Mouse (Mus musculus): ENCODE measurements at regions not wholly inside any gene's neighbourhood (a gene's known extent, or its start where the extent isn't known, plus 50 kb on each side); places are given as distances from the start of the nearest gene placed in this dataset.
"Not testable (repeated sequence)": the region's sequence is repeated elsewhere in the genome, so short reads cannot be mapped to it uniquely, and the experiment has no call there.

DNA sequence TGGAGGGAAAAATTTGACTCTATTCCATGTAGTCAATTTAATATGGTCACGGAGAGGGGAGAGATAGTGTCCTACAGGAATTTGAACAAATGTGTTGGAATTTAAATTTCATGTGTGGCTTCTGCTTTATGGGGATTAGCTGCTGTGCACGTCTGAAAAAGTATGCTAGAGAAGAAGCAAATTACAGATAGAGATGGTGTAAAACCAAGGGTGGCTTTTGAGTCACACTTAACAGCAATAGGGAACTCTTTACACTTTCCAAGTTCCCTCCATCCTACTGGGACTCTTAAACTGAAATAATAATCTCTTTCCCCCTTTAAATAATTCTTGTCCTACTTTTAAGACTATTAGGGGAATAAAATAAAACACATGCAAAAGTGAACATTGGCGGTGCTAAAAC, 1790.1 kb upstream of the 5930422O12Rik start:
- Histone ChIP-seq H3K36me3 (no peaks in the 10 kb centered on the region), H3K27ac (no peak overlapping the region; the same call in 1 of the 2 replicates), H3K4me2 (replicated peaks) (no peak overlapping the region), H3K9ac (no peak overlapping the region), H3K27me3 (no peaks in the 10 kb centered on the region), H3K4me1 (peaks cover 7% of the 10 kb centered on the region; the same call in 1 of the 2 replicates), H3K4me3 (no peak overlapping the region), H3K9me3 (0 out of 2 replicates have a peak, but pooled peaks cover 2% of the 10 kb centered on the region)
- peak; percentile 83 for ATAC-seq (ENCODE audit: low FRiP score, low read depth)
- WGBS: 43% methylated on average over 3 of the region's 3 CpGs

DNA sequence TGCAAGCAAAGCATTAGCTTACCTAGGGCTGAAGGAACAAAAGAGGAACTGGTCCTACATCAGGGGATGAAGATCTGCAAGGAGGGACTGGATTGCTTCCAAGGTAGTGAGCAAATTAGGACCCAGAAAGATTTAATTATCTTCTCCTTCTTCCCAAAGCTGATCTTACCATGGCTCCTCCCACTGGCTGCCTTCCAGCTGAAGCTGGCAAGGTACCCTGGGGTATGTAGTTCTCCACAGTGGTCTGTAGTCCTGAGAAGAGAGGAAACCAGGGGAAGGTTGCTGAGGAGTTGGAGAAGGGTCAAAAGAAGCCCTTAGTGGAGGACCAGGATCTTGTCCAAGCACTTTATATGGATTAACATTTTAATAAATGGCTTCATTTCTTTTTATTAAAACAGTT, 1764.8 kb upstream of the 5930422O12Rik start:
- no peaks in the 10 kb centered on the region for H3K27me3 ChIP-seq
- H3K36me3 ChIP-seq: no peaks in the 10 kb centered on the region
- no peak for ATAC-seq (ENCODE audit: low FRiP score, low read depth)

GRCm38 (mm10) chr8:31665485-31665884, 1763.0 kb upstream of the 5930422O12Rik start:
- Histone ChIP-seq H3K9ac (no peak overlapping the region), H3K9me3 (no peaks in the 10 kb centered on the region), H3K4me2 (replicated peaks) (no peak overlapping the region), H3K4me3 (no peak overlapping the region), H3K27me3 (no peaks in the 10 kb centered on the region), H3K27ac (no peak overlapping the region), H3K4me1 (no peaks in the 10 kb centered on the region), H3K36me3 (no peaks in the 10 kb centered on the region)
- WGBS: 80% methylated on average over 4 of the region's 4 CpGs
- no peak for ATAC-seq (ENCODE audit: low FRiP score, low read depth)

More for the DNA sequence above, 1764.8 kb upstream of the 5930422O12Rik start:
- Histone ChIP-seq H3K4me3 (no peak overlapping the region), H3K4me1 (no peaks in the 10 kb centered on the region), H3K9ac (no peak overlapping the region), H3K27ac (no peak overlapping the region), H3K9me3 (no peaks in the 10 kb centered on the region), H3K4me2 (replicated peaks) (no peak overlapping the region)

DNA sequence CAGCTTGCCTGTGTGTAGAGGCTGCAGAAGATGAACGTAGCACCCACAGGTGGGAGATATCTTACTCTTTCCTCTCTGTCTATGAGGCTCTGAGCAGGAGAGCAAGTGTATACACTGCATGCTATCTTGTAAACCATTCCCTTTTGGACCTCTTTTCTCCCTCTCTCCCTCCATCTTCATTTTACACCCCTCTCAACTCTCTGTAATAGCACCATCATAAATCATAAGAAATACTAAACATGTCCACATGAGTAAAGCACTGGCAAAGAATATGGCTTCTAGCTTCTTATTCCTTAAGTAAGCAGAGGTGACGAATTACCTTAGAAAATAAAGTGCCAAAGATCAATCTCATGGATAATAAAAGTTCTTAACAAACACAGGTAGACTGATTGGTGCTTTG, 1724.3 kb upstream of the 5930422O12Rik start:
- H3K36me3 ChIP-seq: no peaks in the 10 kb centered on the region
- no peak overlapping the region for H3K4me2 ChIP-seq (replicated peaks)
- H3K4me1 ChIP-seq: no peaks in the 10 kb centered on the region
- H3K9ac ChIP-seq: no peak overlapping the region
- H3K27me3 ChIP-seq: no peaks in the 10 kb centered on the region
- ATAC-seq (ENCODE audit: low FRiP score, low read depth): no peak
- no peak overlapping the region for H3K4me3 ChIP-seq
- no peaks in the 10 kb centered on the region for H3K9me3 ChIP-seq
- 86% methylated on average over 2 of the region's 2 CpGs for WGBS
- no peak overlapping the region for H3K27ac ChIP-seq

- Histone ChIP-seq H3K4me1 (no peaks in the 10 kb centered on the region), H3K4me3 (no peak overlapping the region), H3K9ac (no peak overlapping the region), H3K36me3 (no peaks in the 10 kb centered on the region), H3K4me2 (replicated peaks) (no peak overlapping the region), H3K27ac (no peak overlapping the region), H3K9me3 (no peaks in the 10 kb centered on the region), H3K27me3 (no peaks in the 10 kb centered on the region)
- 73% methylated on average over 15 of the region's 15 CpGs for WGBS
- ATAC-seq (ENCODE audit: low FRiP score, low read depth): no peak
Observed at GRCm38 (mm10) chr8:31713321-31714076, 1715.0 kb upstream of the 5930422O12Rik start.

GRCm38 (mm10) chr8:31714077-31714458, 1714.4 kb upstream of the 5930422O12Rik start:
- Histone ChIP-seq H3K36me3 (no peaks in the 10 kb centered on the region), H3K4me2 (replicated peaks) (no peak overlapping the region), H3K27me3 (no peaks in the 10 kb centered on the region), H3K4me3 (no peak overlapping the region), H3K9ac (no peak overlapping the region), H3K27ac (no peak overlapping the region), H3K9me3 (no peaks in the 10 kb centered on the region), H3K4me1 (no peaks in the 10 kb centered on the region)
- WGBS: 72% methylated on average over 2 of the region's 2 CpGs
- ATAC-seq (ENCODE audit: low FRiP score, low read depth): no peak

DNA sequence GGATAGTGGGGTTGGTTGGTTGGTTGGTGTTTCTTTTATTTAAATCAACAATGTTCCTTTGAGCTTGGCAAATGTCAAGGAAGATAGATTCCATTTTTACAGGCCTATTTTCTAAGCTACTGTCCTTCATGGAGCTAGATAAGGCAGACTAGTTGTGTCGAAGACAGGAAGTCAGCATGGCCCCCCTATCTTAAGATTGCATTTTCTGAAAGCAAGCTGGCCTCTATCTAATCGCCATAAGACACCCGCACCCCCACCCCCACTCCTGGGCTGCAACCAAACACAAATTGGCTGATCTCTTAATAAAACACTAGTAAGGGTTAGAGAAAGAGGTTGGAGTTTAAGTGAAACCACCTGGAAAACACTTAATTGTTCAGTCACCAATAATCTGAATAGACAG, 1708.5 kb upstream of the 5930422O12Rik start:
- no peak overlapping the region for H3K4me3 ChIP-seq
- no peak for ATAC-seq (ENCODE audit: low FRiP score, low read depth)
- no peak overlapping the region for H3K4me2 ChIP-seq (replicated peaks)
- no peaks in the 10 kb centered on the region for H3K27me3 ChIP-seq
- 0 out of 2 replicates have a peak, but pooled peaks cover under 1% of the 10 kb centered on the region for H3K4me1 ChIP-seq
- no peaks in the 10 kb centered on the region for H3K9me3 ChIP-seq
- no peak overlapping the region for H3K27ac ChIP-seq
- 23% methylated on average over 3 of the region's 3 CpGs for WGBS
- H3K36me3 ChIP-seq: no peaks in the 10 kb centered on the region
- no peak overlapping the region for H3K9ac ChIP-seq

GRCm38 (mm10) chr8:31720585-31720984, 1707.9 kb upstream of the 5930422O12Rik start:
- H3K9ac ChIP-seq: no peak overlapping the region
- no peak overlapping the region for H3K4me2 ChIP-seq (replicated peaks)
- 56% methylated on average over 3 of the region's 3 CpGs for WGBS
- H3K9me3 ChIP-seq: no peaks in the 10 kb centered on the region
- no peak for ATAC-seq (ENCODE audit: low FRiP score, low read depth)
- no peak overlapping the region for H3K27ac ChIP-seq
- no peak overlapping the region for H3K4me3 ChIP-seq
- H3K4me1 ChIP-seq: 0 out of 2 replicates have a peak, but pooled peaks cover 4% of the 10 kb centered on the region
- no peaks in the 10 kb centered on the region for H3K36me3 ChIP-seq
- no peaks in the 10 kb centered on the region for H3K27me3 ChIP-seq

DNA sequence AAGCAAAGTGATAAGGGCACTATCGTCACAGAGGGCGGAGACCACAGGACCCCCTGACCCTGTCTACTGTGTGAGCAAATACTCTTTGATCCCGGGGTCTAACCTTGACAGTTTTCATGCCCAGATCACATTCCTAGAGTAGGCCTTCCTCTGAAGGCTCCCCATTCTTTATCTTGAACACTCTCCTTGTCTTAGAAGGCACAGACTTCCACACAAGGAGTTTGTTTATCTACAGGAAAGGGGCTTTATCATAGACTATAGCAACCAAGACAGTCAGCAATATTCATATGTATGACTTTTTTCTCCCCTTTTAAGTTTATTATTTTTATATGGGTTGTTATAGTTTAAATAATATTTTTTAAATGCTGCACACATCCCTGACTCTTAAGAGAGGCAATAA, 1703.1 kb upstream of the 5930422O12Rik start:
- Histone ChIP-seq H3K9me3 (no peaks in the 10 kb centered on the region), H3K4me1 (0 out of 2 replicates have a peak, but pooled peaks cover 4% of the 10 kb centered on the region), H3K27me3 (no peaks in the 10 kb centered on the region), H3K4me3 (no peak overlapping the region), H3K9ac (no peak overlapping the region), H3K36me3 (no peaks in the 10 kb centered on the region), H3K27ac (no peak overlapping the region), H3K4me2 (replicated peaks) (no peak overlapping the region)
- 0 out of 2 replicates have a peak, but pooled peaks have one; percentile 11 for ATAC-seq (ENCODE audit: low FRiP score, low read depth)
- WGBS: 59% methylated on average over 3 of the region's 3 CpGs

DNA sequence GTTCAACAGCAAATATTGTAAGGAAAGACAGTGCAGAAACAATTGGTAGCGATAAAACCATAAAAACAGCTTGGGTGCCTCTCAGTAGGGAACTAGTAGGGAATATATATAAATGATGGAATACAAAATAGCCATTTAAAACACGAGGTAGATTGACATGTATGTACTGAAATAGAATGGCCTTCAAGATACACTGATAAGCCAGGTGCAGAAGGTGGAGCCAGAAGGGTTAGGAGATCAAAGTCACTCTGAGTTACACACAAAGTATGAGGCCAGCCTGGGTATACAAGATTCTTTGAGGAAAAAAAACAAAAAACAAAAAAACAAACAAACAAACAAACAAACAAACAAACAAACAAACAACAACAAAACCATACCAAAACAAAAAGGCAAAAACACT, 1692.9 kb upstream of the 5930422O12Rik start:
- Histone ChIP-seq H3K4me2 (replicated peaks) (no peak overlapping the region), H3K36me3 (no peaks in the 10 kb centered on the region), H3K4me1 (no peaks in the 10 kb centered on the region), H3K27ac (no peak overlapping the region), H3K27me3 (no peaks in the 10 kb centered on the region), H3K9me3 (no peaks in the 10 kb centered on the region), H3K9ac (no peak overlapping the region), H3K4me3 (no peak overlapping the region)
- ATAC-seq (ENCODE audit: low FRiP score, low read depth): no peak
- WGBS: 82% methylated on average over 2 of the region's 2 CpGs

GRCm38 (mm10) chr8:31737314-31737713, 1691.2 kb upstream of the 5930422O12Rik start:
- H3K4me3 ChIP-seq; ATAC-seq (ENCODE audit: low FRiP score, low read depth); H3K4me2 ChIP-seq (replicated peaks); H3K4me1 ChIP-seq; H3K27me3 ChIP-seq; H3K9ac ChIP-seq; H3K9me3 ChIP-seq; H3K27ac ChIP-seq; H3K36me3 ChIP-seq: not testable (repeated sequence)
- 82% methylated on average over 6 of the region's 6 CpGs for WGBS

DNA sequence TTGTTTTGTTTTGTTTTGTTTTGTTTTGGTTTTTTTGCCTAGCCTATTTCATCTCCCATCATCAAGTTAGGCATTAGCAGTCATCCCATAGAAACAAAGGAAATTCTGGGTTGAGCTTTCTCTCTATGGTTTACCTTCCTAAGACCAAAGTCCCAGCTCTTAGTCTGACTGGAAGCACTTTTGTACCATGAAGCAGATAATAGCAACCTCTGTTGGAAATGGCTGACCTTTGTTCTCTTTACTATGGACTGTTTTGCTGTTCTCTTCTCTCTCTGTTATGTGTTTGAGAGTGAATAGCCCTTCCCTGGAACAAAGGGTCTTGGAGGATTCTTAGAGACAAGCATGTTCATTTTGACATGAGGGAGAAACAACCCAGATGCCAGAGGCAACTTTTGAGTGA, 1681.7 kb upstream of the 5930422O12Rik start:
- no peak overlapping the region for H3K27ac ChIP-seq
- H3K4me1 ChIP-seq: no peaks in the 10 kb centered on the region
- H3K36me3 ChIP-seq: no peaks in the 10 kb centered on the region
- ATAC-seq (ENCODE audit: low FRiP score, low read depth): no peak
- H3K4me3 ChIP-seq: no peak overlapping the region
- no peaks in the 10 kb centered on the region for H3K9me3 ChIP-seq
- H3K4me2 ChIP-seq (replicated peaks): no peak overlapping the region
- H3K27me3 ChIP-seq: no peaks in the 10 kb centered on the region
- no peak overlapping the region for H3K9ac ChIP-seq

- no peak overlapping the region for H3K4me3 ChIP-seq
- no peak overlapping the region for H3K27ac ChIP-seq
- WGBS: 46% methylated on average over 2 of the region's 2 CpGs
Observed at GRCm38 (mm10) chr8:31749974-31750373, 1678.5 kb upstream of the 5930422O12Rik start.

More at GRCm38 (mm10) chr8:31749974-31750373, 1678.5 kb upstream of the 5930422O12Rik start:
- Histone ChIP-seq H3K4me1 (no peaks in the 10 kb centered on the region), H3K9ac (no peak overlapping the region), H3K9me3 (no peaks in the 10 kb centered on the region), H3K4me2 (replicated peaks) (no peak overlapping the region), H3K27me3 (no peaks in the 10 kb centered on the region), H3K36me3 (no peaks in the 10 kb centered on the region)
- no peak for ATAC-seq (ENCODE audit: low FRiP score, low read depth)

Measured in limb, embryonic 13.5 days (tissue).